Mouse (Mus musculus) embryonic facial prominence, embryonic 13.5 days (tissue): ENCODE measurements at regions not wholly inside any gene's neighbourhood (a gene's known extent, or its start where the extent isn't known, plus 50 kb on each side); places are given as distances from the start of the nearest gene placed in this dataset.

Source experiments
- ATAC-seq: fragments of 200-750 bp; cut with Nextera tagmentation; 2 replicates; pipeline ENCODE4 v1.8.0; 2017; ENCODE audit warnings: low read depth; ENCODE audit not compliant: insufficient number of reproducible peaks, insufficient read depth, low FRiP score, low TSS enrichment
- H3K27ac ChIP-seq: fragments of 300-500 bp; sonication (generic); 2 replicates; pipeline ENCODE4 v1.5.1; 2015; ENCODE audit warnings: moderate library complexity, mild to moderate bottlenecking, inconsistent platforms
- H3K27me3 ChIP-seq: fragments of 300-500 bp; sonication (generic); 2 replicates; pipeline ENCODE4 v1.6.1; 2015; ENCODE audit warnings: mild to moderate bottlenecking, inconsistent platforms
- H3K36me3 ChIP-seq: fragments of 300-500 bp; sonication (generic); 2 replicates; pipeline ENCODE4 v1.6.1; 2015; ENCODE audit warnings: mild to moderate bottlenecking, inconsistent platforms
- H3K4me1 ChIP-seq: fragments of 300-500 bp; sonication (generic); 2 replicates; pipeline ENCODE4 v1.6.1; 2015; ENCODE audit warnings: inconsistent platforms
- H3K4me2 ChIP-seq: fragments of 300-500 bp; sonication (generic); 2 replicates; pipeline ENCODE4 v1.6.1; 2015; ENCODE audit warnings: moderate library complexity, mild to moderate bottlenecking, inconsistent platforms
- H3K4me3 ChIP-seq: fragments of 300-500 bp; sonication (generic); 2 replicates; pipeline ENCODE4 v1.5.1; 2015; ENCODE audit warnings: mild to moderate bottlenecking, inconsistent platforms
- H3K9ac ChIP-seq: fragments of 300-500 bp; sonication (generic); 2 replicates; pipeline ENCODE4 v1.6.1; 2015; ENCODE audit warnings: mild to moderate bottlenecking, inconsistent platforms
- H3K9me3 ChIP-seq: fragments of 300-500 bp; sonication (generic); 2 replicates; pipeline ENCODE4 v1.6.1; 2016; ENCODE audit warnings: inconsistent platforms
- WGBS: fragments of 180-500 bp; shearing (Covaris S2); methylation state at CpG from one replicate; pipeline ENCODE4 v1.1.7; 2015; ENCODE audit warnings: mixed read lengths; 5-methylcytosine and 5-hydroxymethylcytosine counted together

GRCm38 (mm10) chr13:46059870-46060269 lies 95.1 kb upstream of the Atxn1 start:
- Histone ChIP-seq H3K9me3 (no peaks in the 10 kb centered on the region), H3K4me3 (no peak overlapping the region), H3K27me3 (no peaks in the 10 kb centered on the region), H3K27ac (no peak overlapping the region), H3K4me1 (no peaks in the 10 kb centered on the region), H3K4me2 (no peak overlapping the region), H3K36me3 (no peaks in the 10 kb centered on the region), H3K9ac (no peak overlapping the region)
- ATAC-seq = no peak
- WGBS = 85% methylated on average over 14 of the region's 14 CpGs

- Histone ChIP-seq H3K9me3 (no peaks in the 10 kb centered on the region), H3K4me1 (no peaks in the 10 kb centered on the region), H3K36me3 (no peaks in the 10 kb centered on the region), H3K4me2 (no peak overlapping the region), H3K4me3 (no peak overlapping the region), H3K27ac (no peak overlapping the region), H3K27me3 (no peaks in the 10 kb centered on the region), H3K9ac (no peak overlapping the region)
- no peak for ATAC-seq
- 54% methylated on average over 7 of the region's 7 CpGs for WGBS
These were observed 94.1 kb upstream of the Atxn1 start for GRCm38 (mm10) chr13:46058862-46059261.

DNA sequence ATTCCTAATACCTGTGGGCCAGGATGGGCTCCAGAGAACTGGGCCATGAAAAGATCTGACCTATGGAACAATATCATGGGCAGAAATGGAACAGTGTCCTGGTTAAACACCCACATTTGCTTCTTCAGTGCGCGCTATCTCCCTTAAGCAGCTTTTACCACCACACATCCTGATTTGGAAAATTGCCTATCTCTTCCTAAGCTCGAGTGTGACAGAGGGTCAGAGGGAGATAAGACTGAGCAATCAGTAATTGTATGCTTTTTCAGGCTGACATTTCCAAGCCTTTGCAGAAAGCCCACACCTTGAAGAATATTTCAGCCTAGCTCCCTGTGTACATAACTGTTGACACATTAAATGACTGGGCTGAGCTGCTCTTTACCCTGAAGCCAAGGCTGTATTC lies 93.5 kb upstream of the Atxn1 start:
- H3K4me2 ChIP-seq = no peak overlapping the region
- WGBS = 89% methylated on average over 3 of the region's 3 CpGs
- H3K4me3 ChIP-seq = no peak overlapping the region
- H3K9ac ChIP-seq = no peak overlapping the region
- no peaks in the 10 kb centered on the region for H3K4me1 ChIP-seq
- H3K36me3 ChIP-seq = no peaks in the 10 kb centered on the region
- ATAC-seq = no peak
- no peaks in the 10 kb centered on the region for H3K27me3 ChIP-seq
- no peak overlapping the region for H3K27ac ChIP-seq
- no peaks in the 10 kb centered on the region for H3K9me3 ChIP-seq

DNA sequence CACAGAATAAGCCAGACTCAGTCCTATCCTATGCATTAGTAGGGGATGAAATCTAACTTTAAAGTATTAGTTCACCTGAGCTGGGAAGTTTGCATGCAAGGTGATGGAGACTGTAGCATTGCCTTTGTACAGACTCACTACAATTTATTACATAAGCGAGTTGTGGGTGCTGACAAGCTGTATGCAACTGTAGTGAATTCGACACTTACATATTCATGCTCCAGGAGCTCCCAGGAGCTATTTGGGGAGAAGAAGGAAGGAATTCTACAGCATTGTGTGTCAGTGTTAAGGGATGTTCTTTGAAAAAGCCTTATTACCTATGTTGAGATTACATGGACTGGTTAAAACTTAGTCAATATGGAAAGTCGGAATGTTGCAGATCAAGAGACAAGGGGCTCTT lies 90.6 kb upstream of the Atxn1 start:
- Histone ChIP-seq H3K9me3 (no peaks in the 10 kb centered on the region), H3K27ac (no peak overlapping the region), H3K4me1 (no peaks in the 10 kb centered on the region), H3K36me3 (no peaks in the 10 kb centered on the region), H3K27me3 (no peaks in the 10 kb centered on the region), H3K9ac (no peak overlapping the region), H3K4me2 (no peak overlapping the region), H3K4me3 (no peak overlapping the region)
- WGBS = 84% methylated on average over 3 of the region's 3 CpGs
- ATAC-seq = no peak

- ATAC-seq = no peak
- Histone ChIP-seq H3K36me3 (no peaks in the 10 kb centered on the region), H3K9me3 (no peaks in the 10 kb centered on the region), H3K4me3 (no peak overlapping the region), H3K27me3 (no peaks in the 10 kb centered on the region), H3K9ac (no peak overlapping the region), H3K4me1 (no peaks in the 10 kb centered on the region), H3K4me2 (no peak overlapping the region), H3K27ac (no peak overlapping the region)
- WGBS = 68% methylated on average over 12 of the region's 12 CpGs
These were observed 78.8 kb upstream of the Atxn1 start for GRCm38 (mm10) chr13:46043568-46043967.

GRCm38 (mm10) chr13:46043016-46043415 lies 78.2 kb upstream of the Atxn1 start:
- no peaks in the 10 kb centered on the region for H3K36me3 ChIP-seq
- no peaks in the 10 kb centered on the region for H3K27me3 ChIP-seq
- WGBS = 61% methylated on average over 10 of the region's 10 CpGs
- no peaks in the 10 kb centered on the region for H3K9me3 ChIP-seq
- no peaks in the 10 kb centered on the region for H3K4me1 ChIP-seq
- H3K9ac ChIP-seq = no peak overlapping the region
- ATAC-seq = no peak
- H3K4me3 ChIP-seq = no peak overlapping the region
- H3K27ac ChIP-seq = no peak overlapping the region
- H3K4me2 ChIP-seq = no peak overlapping the region

DNA sequence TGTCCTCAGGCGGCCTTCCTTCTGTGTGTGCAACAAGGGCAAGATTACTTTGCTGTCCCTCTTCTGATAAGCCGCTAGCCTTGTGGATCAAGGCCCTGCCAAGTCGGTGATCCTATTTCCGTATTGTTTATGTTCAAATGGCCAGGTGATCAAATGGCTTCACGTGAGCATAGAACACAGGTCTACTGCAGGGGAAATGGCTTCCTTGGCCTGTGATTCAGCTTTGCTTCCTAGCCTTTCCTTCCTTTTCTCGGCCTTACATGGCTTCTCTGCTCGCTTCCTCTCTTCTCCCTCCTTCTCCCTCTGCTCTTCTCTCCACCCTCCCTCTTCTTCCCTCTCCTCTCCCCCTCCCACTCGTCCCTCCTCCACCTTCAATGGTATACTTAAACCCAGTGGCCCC lies 77.4 kb upstream of the Atxn1 start:
- no peak overlapping the region for H3K4me3 ChIP-seq
- H3K36me3 ChIP-seq = no peaks in the 10 kb centered on the region
- H3K4me1 ChIP-seq = no peaks in the 10 kb centered on the region
- ATAC-seq = no peak
- no peak overlapping the region for H3K27ac ChIP-seq
- H3K9me3 ChIP-seq = no peaks in the 10 kb centered on the region
- H3K9ac ChIP-seq = no peak overlapping the region
- 70% methylated on average over 8 of the region's 8 CpGs for WGBS
- no peak overlapping the region for H3K4me2 ChIP-seq
- H3K27me3 ChIP-seq = no peaks in the 10 kb centered on the region

DNA sequence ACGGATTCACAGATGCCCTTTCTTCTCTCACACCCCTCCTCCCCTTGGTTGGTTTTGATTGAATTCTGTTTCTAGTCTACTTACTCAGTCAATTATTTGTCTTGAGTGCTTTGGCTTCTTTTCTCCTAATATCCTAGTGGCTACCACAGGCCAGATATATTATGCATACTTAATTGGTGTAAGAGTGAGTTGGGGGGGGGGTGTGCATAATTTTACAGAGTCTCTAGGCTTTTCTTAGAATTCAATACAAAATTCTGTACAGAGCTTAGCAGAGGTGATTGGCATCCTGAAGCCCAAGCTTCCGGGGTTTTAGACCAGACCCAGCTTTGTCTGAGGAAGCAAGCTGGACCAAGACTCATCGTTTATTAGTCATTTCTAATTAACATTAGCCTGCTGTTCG lies 76.7 kb upstream of the Atxn1 start:
- Histone ChIP-seq H3K4me1 (no peaks in the 10 kb centered on the region), H3K27me3 (no peaks in the 10 kb centered on the region), H3K9me3 (no peaks in the 10 kb centered on the region), H3K4me3 (no peak overlapping the region), H3K9ac (no peak overlapping the region), H3K27ac (no peak overlapping the region), H3K36me3 (no peaks in the 10 kb centered on the region), H3K4me2 (no peak overlapping the region)
- ATAC-seq = no peak
- WGBS = 80% methylated on average over 4 of the region's 4 CpGs

- 75% methylated on average over 5 of the region's 5 CpGs for WGBS
- Histone ChIP-seq H3K4me1 (no peaks in the 10 kb centered on the region), H3K4me3 (no peak overlapping the region), H3K9ac (no peak overlapping the region), H3K27me3 (no peaks in the 10 kb centered on the region), H3K36me3 (no peaks in the 10 kb centered on the region), H3K27ac (no peak overlapping the region), H3K9me3 (no peaks in the 10 kb centered on the region), H3K4me2 (no peak overlapping the region)
- ATAC-seq = no peak
These were observed 75.3 kb upstream of the Atxn1 start for GRCm38 (mm10) chr13:46040062-46040461.

DNA sequence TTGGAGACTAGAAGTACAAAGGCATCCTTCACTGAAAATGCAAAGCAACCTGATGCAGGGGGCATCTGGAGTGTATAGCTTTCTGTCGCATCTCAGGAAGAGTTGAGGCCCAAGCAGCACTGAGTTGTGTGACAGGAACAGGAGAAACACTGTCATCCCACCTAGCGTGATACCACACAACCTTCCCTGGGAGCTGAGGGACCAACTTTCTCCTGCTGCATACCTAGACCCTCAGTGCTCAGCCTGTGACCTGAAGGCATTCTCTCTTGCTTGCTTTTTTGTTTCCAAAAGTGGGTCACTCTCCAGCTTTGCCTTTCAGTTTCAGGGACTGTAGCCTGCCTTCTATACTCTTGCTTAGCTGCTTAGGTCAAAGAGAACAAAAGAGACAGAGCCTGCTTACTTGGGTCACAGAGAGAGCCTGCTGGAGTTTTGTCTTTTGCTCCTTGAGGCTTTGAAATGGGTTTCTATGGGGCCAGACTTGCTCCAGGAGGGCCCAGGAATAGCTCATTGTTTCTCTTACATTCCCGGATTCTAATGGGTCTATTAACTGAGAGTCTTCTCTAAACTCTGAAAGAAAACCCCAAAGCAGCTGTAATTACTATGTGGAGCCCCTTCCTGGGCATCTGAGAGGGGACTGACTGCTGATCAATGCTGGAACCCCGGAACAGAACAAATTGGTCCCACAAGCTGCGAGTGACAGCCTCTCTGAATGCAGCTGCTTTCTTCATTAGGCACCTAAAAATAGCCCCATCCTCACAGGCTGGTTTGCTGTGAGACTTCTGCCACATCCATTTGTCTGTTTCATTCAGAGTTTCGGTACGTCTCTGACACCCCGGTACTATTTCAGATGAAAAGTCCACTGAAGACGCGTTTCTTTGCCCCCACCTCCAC lies 73.9 kb upstream of the Atxn1 start:
- no peak overlapping the region for H3K4me3 ChIP-seq
- WGBS = 51% methylated on average over 10 of the region's 10 CpGs
- no peaks in the 10 kb centered on the region for H3K4me1 ChIP-seq
- H3K9ac ChIP-seq = no peak overlapping the region
- no peaks in the 10 kb centered on the region for H3K27me3 ChIP-seq
- H3K9me3 ChIP-seq = no peaks in the 10 kb centered on the region
- no peak overlapping the region for H3K4me2 ChIP-seq
- H3K36me3 ChIP-seq = no peaks in the 10 kb centered on the region
- H3K27ac ChIP-seq = no peak overlapping the region
- ATAC-seq = no peak

- no peak overlapping the region for H3K27ac ChIP-seq
- 64% methylated on average over 2 of the region's 2 CpGs for WGBS
These were observed 67.5 kb upstream of the Atxn1 start for GRCm38 (mm10) chr13:46032281-46032680.

DNA sequence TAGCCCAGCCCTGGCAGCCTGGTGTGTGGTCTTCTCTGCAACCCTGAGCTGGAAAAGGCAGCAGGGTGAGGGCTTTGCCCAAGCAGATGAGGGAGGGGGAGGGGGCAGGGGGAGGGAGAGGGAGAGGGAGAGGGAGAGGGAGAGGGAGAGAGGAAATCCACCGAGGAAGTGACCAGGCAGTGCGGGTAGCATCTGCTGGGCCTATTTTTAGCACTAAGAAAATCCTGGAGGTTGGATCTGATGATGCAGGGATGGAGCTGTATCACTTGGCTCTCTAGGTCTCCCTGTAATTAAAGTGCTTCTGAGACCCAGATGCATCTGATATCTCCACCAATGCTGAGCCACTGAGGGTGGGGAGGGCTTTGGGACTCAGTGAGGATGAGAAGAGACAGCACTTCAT lies 61.2 kb upstream of the Atxn1 start:
- Histone ChIP-seq H3K9ac (no peak overlapping the region), H3K4me1 (peaks cover 21% of the 10 kb centered on the region), H3K9me3 (no peaks in the 10 kb centered on the region), H3K27ac (no peak overlapping the region), H3K36me3 (no peaks in the 10 kb centered on the region), H3K4me2 (no peak overlapping the region), H3K4me3 (no peak overlapping the region), H3K27me3 (no peaks in the 10 kb centered on the region)
- no peak for ATAC-seq
- WGBS = 32% methylated on average over 2 of the region's 2 CpGs

More at GRCm38 (mm10) chr13:46032281-46032680, 67.5 kb upstream of the Atxn1 start:
- no peaks in the 10 kb centered on the region for H3K9me3 ChIP-seq
- ATAC-seq = no peak
- no peaks in the 10 kb centered on the region for H3K4me1 ChIP-seq
- no peaks in the 10 kb centered on the region for H3K36me3 ChIP-seq
- no peak overlapping the region for H3K4me2 ChIP-seq
- H3K9ac ChIP-seq = no peak overlapping the region
- H3K4me3 ChIP-seq = no peak overlapping the region
- H3K27me3 ChIP-seq = no peaks in the 10 kb centered on the region
